Mouse (Mus musculus) CH12.LX (cell line): ENCODE measurements around the gene Hist1h1d.
A peak's percentile ranks its signal among the peaks of the same experiment; 100 is the strongest.

Experiments used
- KAT2A ChIP-seq: IDR thresholded peaks from 2 replicates; pipeline ENCODE4 v1.6.1; 2012; ENCODE audit warnings: low read length, improper control_type of control experiment, inconsistent platforms; ENCODE audit not compliant: insufficient replicate concordance
- POLR2A ChIP-seq: IDR thresholded peaks from 2 replicates; pipeline ENCODE4 v1.6.1; 2011; ENCODE audit warnings: low read depth, mild to moderate bottlenecking, improper control_type of control experiment, low read length
- ZNF384 ChIP-seq: IDR thresholded peaks from 2 replicates; pipeline ENCODE4 v1.6.1; 2012; ENCODE audit warnings: low read depth, low read length, improper control_type of control experiment, inconsistent platforms

DNA sequence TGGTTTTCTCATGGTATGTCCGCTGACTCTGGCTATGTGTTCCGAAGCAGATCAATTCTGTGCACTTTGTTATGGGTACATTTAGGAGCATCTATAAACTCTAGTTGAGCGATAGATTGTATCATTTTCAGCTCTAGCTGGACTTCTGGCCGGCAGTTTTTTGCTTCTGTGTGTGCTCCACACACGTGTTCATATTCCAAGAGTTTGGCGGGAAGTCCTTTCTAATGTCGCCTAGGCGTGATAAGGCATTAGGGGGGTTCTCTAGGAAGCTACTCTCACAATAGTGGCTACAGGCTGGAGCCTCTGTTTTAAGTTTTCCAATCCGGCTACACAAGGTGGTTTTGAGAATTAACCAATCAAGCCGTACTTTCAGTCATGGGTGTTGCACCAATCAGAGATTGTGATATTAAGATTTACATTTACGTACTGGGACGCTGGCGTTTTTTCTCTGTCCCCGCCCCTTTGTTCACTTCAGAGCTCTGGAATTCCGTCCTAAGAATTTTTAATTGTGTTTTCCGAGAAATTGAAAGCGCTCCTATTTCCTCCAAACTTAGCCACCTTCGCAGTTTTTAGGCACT is 2.9 kb downstream of the Hist1h1d start:
- TF ChIP-seq ZNF384 (peak; percentile 82), POLR2A (peak; percentile 97), KAT2A (no peak)
